Mouse (Mus musculus) heart, postnatal 36 days (tissue): ENCODE results near the gene Zdbf2. TPM values are rescaled to one million over a fixed set of nuclear protein-coding genes. Genes with fewer than 3 reads are reported as not detected.

Experiments used
- DNase-seq, 2 experiments: peaks; one replicate each; pipeline ENCODE4 v3.0.0; 2021 to 2022
- intact Hi-C: fragments of 180-260 bp; cut with DNase I; formaldehyde crosslinking; loops from one replicate; pipeline ENCODE4 v1.15.1; 2025
- total RNA-seq, 2 experiments: library from RNA; stranded (reverse); gene quantifications; 2 replicates each; pipeline ENCODE4 v1.2.3; 2021

Zdbf2 gene
- under 1 TPM; 0.30 to 0.69 TPM for total RNA-seq

- DNase-seq, result no peak
- intact Hi-C loops, result no loop called here
These were observed at the start of gene Zdbf2 for GRCm38 (mm10) chr1:63272741-63273338. Zdbf2 (plus strand) TSS chr1:63273265.

DNA sequence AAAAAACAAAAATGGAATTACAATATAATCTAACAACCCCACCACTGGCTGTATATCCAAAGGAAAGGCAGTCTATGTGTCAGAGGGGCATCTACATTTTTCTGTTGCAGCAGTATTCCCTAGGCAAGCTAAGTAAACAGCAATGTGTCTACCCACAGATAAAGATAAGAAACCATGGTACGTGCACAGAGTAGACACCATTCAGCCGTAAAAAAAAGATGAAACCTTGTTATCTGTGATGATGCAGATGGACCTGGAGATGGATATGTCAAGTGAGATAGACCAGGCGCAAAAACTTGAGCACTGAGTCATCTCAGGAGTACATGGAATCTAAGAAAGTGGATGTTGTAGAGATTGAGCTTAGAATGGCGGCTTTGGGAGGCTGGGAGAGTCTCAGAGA is 48.1 kb upstream of the Zdbf2 start:
- no peak for DNase-seq
- intact Hi-C loops, result no loop called here

- intact Hi-C loops, result no loop called here
- DNase-seq, result no peak
These were observed 47.2 kb upstream of the Zdbf2 start for GRCm38 (mm10) chr1:63225890-63226289.

- intact Hi-C loops, result no loop called here
- no peak for DNase-seq
These were observed 45.8 kb upstream of the Zdbf2 start for GRCm38 (mm10) chr1:63227241-63227640.

DNA sequence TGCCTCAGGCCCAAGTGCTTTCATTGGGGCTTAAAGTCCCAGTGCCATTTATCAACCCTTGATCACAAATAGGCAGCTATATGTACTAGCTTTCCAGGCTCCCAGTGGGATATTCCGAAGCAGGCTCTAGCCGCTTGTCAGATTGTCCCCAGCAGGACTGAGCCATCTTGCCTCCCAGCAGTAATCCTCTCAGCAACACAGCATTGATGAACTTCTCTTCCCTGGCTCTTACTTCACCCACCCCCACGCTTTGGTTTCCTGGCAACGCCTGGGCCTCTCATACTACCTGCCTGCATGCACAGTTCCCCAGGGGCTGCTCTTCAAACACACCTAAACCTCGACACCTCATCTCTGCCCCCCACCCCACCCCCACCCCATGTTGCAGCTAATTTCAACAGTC is 35.7 kb upstream of the Zdbf2 start:
- intact Hi-C loops, result loop anchor here (5.0 kb wide), 1 partner anchor 55 kb away; no protein-coding TSS in a partner anchor

GRCm38 (mm10) chr1:63239305-63239704 is 33.8 kb upstream of the Zdbf2 start:
- intact Hi-C loops, result loop anchor here (5.0 kb wide), 1 partner anchor 57 kb away; no protein-coding TSS in a partner anchor
- no peak for DNase-seq

More for the DNA sequence above, 35.7 kb upstream of the Zdbf2 start:
- no peak for DNase-seq

- DNase-seq, result no peak
- intact Hi-C loops, result loop anchor here (5.0 kb wide), 1 partner anchor 57 kb away; no protein-coding TSS in a partner anchor
These were observed 33.3 kb upstream of the Zdbf2 start for GRCm38 (mm10) chr1:63239751-63240150.

GRCm38 (mm10) chr1:63243854-63244253 is 29.2 kb upstream of the Zdbf2 start:
- intact Hi-C loops, result no loop called here
- no peak for DNase-seq

DNA sequence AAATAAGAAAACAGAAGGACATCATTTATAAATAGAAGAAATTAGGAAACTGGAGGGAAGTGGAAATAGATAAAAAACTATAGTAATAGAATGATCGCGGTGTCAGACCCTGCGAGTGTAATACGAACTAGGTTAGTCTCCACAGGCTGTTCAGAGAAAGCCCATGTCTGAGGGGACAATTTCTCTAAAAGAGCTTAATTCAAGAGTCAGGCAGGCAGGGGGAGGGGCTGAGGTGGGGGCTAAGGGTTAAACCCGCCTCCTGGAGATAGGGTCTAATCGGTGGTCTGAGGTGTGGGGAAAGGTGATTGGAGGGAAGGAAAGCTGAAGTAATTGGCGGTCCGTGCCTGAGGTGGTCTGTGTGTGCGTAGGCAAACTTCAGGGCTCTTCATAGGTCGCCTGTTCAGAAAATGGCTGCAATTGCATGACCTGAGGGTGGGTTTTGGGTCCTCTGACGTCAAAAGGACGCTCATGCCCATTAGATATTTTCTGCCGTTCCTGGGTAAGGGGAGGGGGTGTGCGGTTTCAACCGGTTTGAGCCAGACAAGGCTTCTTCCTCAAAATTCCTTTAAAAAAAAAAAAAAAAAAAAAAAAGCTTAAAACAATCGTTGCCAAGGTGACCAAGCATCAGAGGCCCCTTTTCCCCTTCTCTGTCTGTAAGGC is 26.1 kb upstream of the Zdbf2 start:
- intact Hi-C loops, result no loop called here
- no peak for DNase-seq

DNA sequence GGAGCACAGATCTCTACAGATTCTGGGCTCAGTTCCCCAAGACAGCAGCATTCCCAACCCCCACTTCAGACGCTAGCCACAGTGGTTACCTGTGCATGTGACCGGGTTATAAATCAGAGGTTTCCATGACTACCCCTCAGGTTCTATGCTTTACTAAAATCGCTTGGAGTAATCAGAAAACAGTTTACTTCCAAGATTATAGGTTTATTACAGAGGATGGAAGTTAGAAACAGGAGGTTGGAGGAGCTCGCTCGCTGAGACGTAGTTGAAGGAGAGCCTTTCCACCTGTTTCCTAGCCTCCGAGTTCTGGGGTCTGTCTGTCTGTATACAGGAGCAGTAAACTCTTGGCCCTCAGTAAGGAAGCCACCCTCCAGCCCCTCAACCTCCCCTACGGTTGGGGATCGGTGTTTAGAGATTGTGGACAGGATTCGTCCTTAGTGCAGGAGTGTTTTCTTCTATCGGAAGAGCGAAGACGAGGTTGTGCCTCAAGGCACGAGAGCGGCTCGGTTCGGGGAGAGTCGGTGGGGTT is 25.2 kb upstream of the Zdbf2 start:
- intact Hi-C loops, result no loop called here
- no peak for DNase-seq

- peak; percentile 6 to 31 for DNase-seq
- intact Hi-C loops, result no loop called here
These were observed 24.7 kb upstream of the Zdbf2 start for GRCm38 (mm10) chr1:63248360-63248851.

DNA sequence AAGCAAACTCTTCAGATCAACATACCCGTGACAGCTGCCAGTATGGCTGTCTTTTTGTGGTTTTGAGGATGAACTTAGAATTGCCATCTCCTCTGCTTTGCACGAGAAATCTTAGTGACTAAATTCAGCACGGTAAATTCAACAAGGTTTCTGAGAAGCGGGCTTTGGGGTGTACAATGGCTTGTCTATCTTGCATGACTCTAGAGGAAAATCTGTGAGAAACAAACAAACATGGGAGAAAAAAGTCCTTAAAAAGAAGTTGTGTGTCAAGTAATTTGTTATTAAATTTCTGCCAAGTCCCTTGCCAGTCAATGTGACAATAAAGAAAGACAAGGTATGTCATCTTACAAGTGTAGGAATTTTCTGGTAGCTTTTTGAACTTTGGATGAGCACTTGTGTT is 23.8 kb upstream of the Zdbf2 start:
- DNase-seq, result no peak
- intact Hi-C loops, result no loop called here

DNA sequence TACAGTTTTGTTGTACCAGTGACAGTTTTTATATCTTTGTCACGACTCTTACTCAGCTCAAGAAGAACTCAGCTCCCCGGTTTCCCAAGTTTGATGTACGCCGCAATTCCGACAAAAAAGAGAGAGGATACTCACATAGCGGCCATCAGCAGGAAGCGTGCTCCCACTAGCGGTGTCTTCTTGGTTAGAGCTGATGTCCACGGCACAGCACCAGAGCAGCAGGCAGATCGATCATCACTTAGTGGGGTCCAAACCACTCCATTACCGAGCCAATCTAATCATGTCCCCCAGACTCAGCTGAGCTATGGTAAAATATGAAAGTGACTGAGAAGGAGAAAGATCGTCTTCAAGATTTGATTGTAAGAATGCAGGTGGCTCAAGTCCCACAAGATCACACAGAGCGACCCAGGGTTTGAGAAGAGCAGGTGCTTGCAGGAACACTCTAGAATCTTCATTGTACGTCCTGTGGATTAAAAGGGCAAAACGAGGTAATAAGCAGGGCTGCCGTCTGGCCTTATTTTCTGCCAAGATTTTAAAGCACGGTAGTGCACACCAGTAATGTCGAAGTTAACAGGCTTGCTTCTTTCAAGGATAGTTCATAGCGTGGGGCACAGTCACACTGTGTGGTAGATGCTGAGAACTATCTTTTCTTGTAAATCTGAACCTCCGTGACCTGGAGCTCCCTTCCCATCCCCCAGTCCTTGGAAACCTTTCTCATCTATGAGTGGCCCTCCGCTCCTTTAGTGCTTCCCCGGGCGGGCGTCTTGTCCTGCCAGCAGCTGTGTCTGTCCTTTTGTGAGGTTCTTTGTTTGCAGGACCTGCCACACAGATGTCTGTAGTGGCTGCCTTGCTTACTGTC is 20.5 kb upstream of the Zdbf2 start:
- intact Hi-C loops, result loop anchor here (5.0 kb wide), 1 partner anchor 70 kb away; no protein-coding TSS in a partner anchor
- no peak for DNase-seq

DNA sequence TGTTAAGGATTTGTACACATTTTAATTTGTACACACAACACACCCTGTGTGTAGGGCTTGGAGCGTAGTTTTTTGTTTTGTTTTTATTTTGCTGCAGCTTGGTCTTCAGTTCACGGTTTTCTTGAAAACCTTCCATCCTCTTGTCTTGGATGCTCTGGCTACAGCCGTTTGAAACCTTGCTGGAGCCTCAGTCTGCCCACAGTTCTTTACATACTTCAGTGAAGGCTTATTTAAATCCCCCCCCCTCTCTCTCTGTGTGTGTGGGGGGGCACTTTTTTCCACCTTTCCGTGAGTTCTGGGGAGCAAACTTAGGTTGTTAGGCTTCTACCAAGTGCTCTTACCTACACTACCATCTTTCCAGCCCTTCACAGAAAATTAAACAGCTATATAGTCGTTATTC is 19.8 kb upstream of the Zdbf2 start:
- no peak for DNase-seq
- intact Hi-C loops, result loop anchor here (5.0 kb wide), 1 partner anchor 71 kb away; no protein-coding TSS in a partner anchor

GRCm38 (mm10) chr1:63255101-63255500 is 18.0 kb upstream of the Zdbf2 start:
- intact Hi-C loops, result no loop called here
- no peak for DNase-seq

- intact Hi-C loops, result no loop called here
- DNase-seq, result no peak
These were observed 17.0 kb upstream of the Zdbf2 start for GRCm38 (mm10) chr1:63256083-63256482.

DNA sequence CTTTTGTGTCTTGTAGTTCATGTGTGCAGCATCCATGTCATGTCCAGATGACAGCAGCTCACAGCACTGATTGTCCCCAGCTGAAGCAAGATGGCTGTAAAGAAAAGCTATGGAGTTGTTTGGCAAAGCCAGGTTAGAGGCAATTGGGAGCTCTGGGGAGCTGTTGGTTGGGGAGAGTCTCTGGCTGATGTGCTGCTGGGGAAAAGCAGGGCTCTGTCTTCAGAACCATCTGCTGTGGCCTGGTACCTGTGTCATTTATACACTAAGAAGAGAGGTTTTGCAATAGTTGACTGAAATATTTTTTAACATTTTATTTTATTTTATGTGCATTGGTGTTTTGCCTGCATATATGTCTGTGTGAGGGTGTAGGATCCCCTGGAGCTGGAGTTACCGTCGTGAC is 14.6 kb upstream of the Zdbf2 start:
- DNase-seq, result no peak
- intact Hi-C loops, result no loop called here

DNA sequence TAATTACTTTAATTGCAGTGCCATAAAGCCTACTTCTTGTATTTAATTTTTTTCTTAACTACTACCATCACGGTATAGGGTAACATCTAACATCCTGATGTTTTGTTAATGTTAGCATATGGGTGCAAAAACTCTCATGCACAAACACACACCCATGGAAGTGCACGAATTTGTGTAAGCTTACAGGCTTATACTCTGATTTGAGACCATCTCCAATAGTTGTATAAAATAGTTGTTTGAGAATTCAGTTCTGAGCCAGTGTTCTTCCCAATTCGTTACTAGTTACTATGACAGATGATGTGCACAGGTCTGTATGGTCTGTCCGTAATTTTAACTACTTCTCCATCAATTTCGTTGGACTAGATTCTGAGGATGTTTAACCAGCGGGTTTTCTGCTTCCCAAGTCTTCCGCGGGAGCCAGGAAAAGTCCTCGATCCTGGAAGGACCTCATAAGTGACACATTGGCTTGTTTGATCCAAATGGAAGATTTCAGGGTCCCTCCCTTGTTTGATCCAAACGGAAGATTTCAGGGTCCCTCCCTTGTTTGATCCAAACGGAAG is 13.7 kb upstream of the Zdbf2 start:
- DNase-seq, result no peak
- intact Hi-C loops, result no loop called here

GRCm38 (mm10) chr1:63259916-63260741 is 12.9 kb upstream of the Zdbf2 start:
- DNase-seq, result no peak
- intact Hi-C loops, result no loop called here

DNA sequence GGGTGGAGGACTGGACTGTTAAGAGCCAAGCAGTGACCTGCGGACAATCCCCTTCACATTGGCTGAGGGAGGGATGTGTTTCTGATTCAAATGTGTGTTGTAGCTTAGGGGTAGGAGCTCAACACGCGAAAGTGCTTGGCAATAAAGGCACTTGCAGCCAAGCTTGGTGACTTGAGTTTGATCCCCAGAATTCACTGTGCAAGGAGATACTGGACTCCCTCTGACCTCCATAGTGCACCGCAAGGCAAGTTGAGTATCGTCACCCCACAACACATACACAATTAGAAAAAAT is 12.4 kb upstream of the Zdbf2 start:
- intact Hi-C loops, result no loop called here
- no peak for DNase-seq
